Mouse (Mus musculus) T-helper 1 cell (primary cell): ENCODE data around the gene Il22ra2.

Source experiments
- in situ Hi-C: fragments of 300-600 bp; cut with MboI, MseI; formaldehyde crosslinking; loops from one replicate; pipeline ENCODE4 v1.15.1; 2025; ENCODE audit warnings: high pct_unique_total_duplicates

Gene Il22ra2

GRCm38 (mm10) chr10:19621408-19622048 is at the start of gene Il22ra2:
Gene Il22ra2, plus strand, starts transcription at chr10:19621998.
- in situ Hi-C loops: no loop called here

GRCm38 (mm10) chr10:19577571-19577970 is 44.2 kb upstream of the Il22ra2 start:
- in situ Hi-C loops: no loop called here

- in situ Hi-C loops: no loop called here
Measured at GRCm38 (mm10) chr10:19578001-19578400, 43.8 kb upstream of the Il22ra2 start.

GRCm38 (mm10) chr10:19578409-19578986 is 43.3 kb upstream of the Il22ra2 start:
- in situ Hi-C loops: no loop called here

GRCm38 (mm10) chr10:19580660-19581059 is 41.1 kb upstream of the Il22ra2 start:
- in situ Hi-C loops: no loop called here

GRCm38 (mm10) chr10:19581844-19582582 is 39.8 kb upstream of the Il22ra2 start:
- in situ Hi-C loops: no loop called here

- in situ Hi-C loops: no loop called here
Measured at GRCm38 (mm10) chr10:19582806-19583430, 38.9 kb upstream of the Il22ra2 start.

- in situ Hi-C loops: no loop called here
Measured at GRCm38 (mm10) chr10:19584064-19584463, 37.7 kb upstream of the Il22ra2 start.

GRCm38 (mm10) chr10:19584846-19585245 is 37.0 kb upstream of the Il22ra2 start:
- in situ Hi-C loops: no loop called here

- in situ Hi-C loops: no loop called here
Measured at GRCm38 (mm10) chr10:19585860-19586259, 35.9 kb upstream of the Il22ra2 start.

- in situ Hi-C loops: no loop called here
Measured at GRCm38 (mm10) chr10:19587281-19587680, 34.5 kb upstream of the Il22ra2 start.

GRCm38 (mm10) chr10:19589626-19590025 is 32.2 kb upstream of the Il22ra2 start:
- in situ Hi-C loops: no loop called here

- in situ Hi-C loops: no loop called here
Measured at GRCm38 (mm10) chr10:19591286-19591640, 30.5 kb upstream of the Il22ra2 start.

GRCm38 (mm10) chr10:19591641-19592441 is 30.0 kb upstream of the Il22ra2 start, which contains the start of gene Ifngr1:
Gene Ifngr1, plus strand, starts transcription at chr10:19591949.
- in situ Hi-C loops: no loop called here

- in situ Hi-C loops: no loop called here
Measured at GRCm38 (mm10) chr10:19592556-19592955, 29.2 kb upstream of the Il22ra2 start.

- in situ Hi-C loops: no loop called here
Measured at GRCm38 (mm10) chr10:19593296-19593695, 28.5 kb upstream of the Il22ra2 start.

GRCm38 (mm10) chr10:19594201-19594905 is 27.4 kb upstream of the Il22ra2 start:
- in situ Hi-C loops: no loop called here

- in situ Hi-C loops: loop anchor here (5.0 kb wide), 2 partner anchors 90 to 95 kb away; no protein-coding TSS in a partner anchor
Measured at GRCm38 (mm10) chr10:19596866-19597265, 24.9 kb upstream of the Il22ra2 start.

GRCm38 (mm10) chr10:19598091-19598490 is 23.7 kb upstream of the Il22ra2 start:
- in situ Hi-C loops: loop anchor here (5.0 kb wide), 2 partner anchors 91 to 94 kb away; no protein-coding TSS in a partner anchor

- in situ Hi-C loops: loop anchor here (5.0 kb wide), 2 partner anchors 92 to 93 kb away; no protein-coding TSS in a partner anchor
Measured at GRCm38 (mm10) chr10:19599331-19600092, 22.3 kb upstream of the Il22ra2 start.
